Mouse (Mus musculus): ENCODE measurements around the gene Ppp1r21. TPM values are rescaled to one million over a fixed set of nuclear protein-coding genes. Genes with fewer than 3 reads are reported as not detected.

The Ppp1r21 gene
- polyA plus RNA-seq, 1 experiment from 2014 or later: 23.8 TPM

DNA sequence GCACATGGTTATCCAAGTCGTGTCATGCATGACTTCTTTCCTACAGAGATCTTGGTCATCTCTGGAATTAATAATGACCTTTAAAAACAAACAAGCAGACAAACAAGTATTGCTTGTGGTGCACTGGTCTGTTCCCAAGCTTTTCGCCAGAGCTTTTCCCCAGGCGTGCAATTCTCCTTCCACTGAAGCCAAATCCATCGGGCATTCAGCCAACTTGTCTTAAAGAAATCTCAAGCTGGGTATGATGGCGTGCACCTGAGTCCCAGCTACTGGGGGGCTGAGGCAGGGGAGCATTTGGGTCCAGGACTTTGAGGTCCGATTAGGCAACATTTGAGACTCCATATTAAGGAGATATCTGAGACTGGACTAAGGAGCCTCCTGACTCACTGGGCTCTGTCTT, 60.3 kb downstream of the Ppp1r21 start:
- no peak overlapping the region for H3K4me3 ChIP-seq (ENCODE audit: low read depth, low read length)
- H3K9me3 ChIP-seq (ENCODE audit: control insufficient read depth, low read length): no peaks in the 10 kb centered on the region
- no peak for ATAC-seq (replicated peaks; ENCODE audit: low FRiP score)
- DNase-seq (ENCODE audit: low spot score): no peak
- H3K27ac ChIP-seq (ENCODE audit: low read depth, low read length): no peak overlapping the region
- no peak overlapping the region for H3K4me2 ChIP-seq (ENCODE audit: low read depth, low read length, severe bottlenecking)
- H3K4me1 ChIP-seq (replicated peaks; ENCODE audit: control insufficient read depth, insufficient read depth, low read length): no peaks in the 10 kb centered on the region
- no peaks in the 10 kb centered on the region for H3K36me3 ChIP-seq (ENCODE audit: control insufficient read depth, insufficient read depth, low read length)
- no peaks in the 10 kb centered on the region for H3K27me3 ChIP-seq (ENCODE audit: control insufficient read depth, insufficient read depth, low read length)
- WGBS: 89% methylated on average over 6 of the region's 6 CpGs
- no peak overlapping the region for H3K9ac ChIP-seq (ENCODE audit: low read length)

DNA sequence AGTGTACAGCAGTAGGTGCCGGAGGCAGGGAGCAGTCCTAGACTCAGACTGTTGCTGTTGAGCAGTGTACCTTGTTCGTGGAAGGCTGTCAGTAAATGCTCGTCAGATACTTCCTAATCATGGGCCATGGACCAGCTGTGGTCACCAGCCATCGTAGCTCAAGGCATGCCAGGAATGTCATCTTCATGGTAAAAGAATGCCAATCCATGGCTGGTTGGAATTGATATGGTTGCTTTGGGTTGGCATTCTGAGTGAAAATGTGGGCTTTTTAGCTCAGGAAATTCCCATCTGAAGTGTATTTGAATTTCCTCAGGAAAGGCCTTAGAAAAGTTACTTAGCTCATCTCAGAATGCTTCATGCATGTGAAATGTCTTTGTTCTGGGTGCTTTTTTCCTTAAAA, 65.2 kb downstream of the Ppp1r21 start:
- DNase-seq (ENCODE audit: low spot score) (no peak), ATAC-seq (replicated peaks; ENCODE audit: low FRiP score) (no peak)
- WGBS: 79% methylated on average over 4 of the region's 4 CpGs
- Histone ChIP-seq H3K4me2 (ENCODE audit: low read depth, low read length, severe bottlenecking) (no peak overlapping the region), H3K9ac (ENCODE audit: low read length) (no peak overlapping the region), H3K4me1 (replicated peaks; ENCODE audit: control insufficient read depth, insufficient read depth, low read length) (peaks cover 6% of the 10 kb centered on the region; the same call in 1 of the 2 replicates), H3K4me3 (ENCODE audit: low read depth, low read length) (no peak overlapping the region), H3K27ac (ENCODE audit: low read depth, low read length) (no peak overlapping the region), H3K36me3 (ENCODE audit: control insufficient read depth, insufficient read depth, low read length) (no peaks in the 10 kb centered on the region), H3K9me3 (ENCODE audit: control insufficient read depth, low read length) (no peaks in the 10 kb centered on the region), H3K27me3 (ENCODE audit: control insufficient read depth, insufficient read depth, low read length) (no peaks in the 10 kb centered on the region)

DNA sequence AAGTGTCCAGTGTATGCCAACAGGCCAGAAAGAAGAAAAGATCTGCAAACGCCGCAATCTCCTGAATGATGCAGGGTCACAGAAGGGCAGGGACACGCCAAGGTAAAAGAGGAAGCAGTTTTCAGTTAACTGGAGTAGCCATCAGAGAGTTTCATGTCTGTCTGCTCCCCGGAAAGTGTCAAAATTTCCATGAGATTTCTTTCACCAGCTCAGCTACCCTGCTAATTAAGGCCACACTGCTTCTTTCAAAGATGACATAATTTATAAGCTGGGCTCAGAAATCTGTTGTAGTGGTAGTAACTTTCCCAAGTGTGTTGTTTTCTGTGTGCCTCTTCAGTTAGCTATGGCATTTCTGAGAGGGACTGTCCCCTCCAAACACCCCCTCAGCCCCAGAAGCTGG, 66.2 kb downstream of the Ppp1r21 start:
- ATAC-seq (replicated peaks; ENCODE audit: low FRiP score): no peak
- WGBS: 78% methylated on average over 4 of the region's 4 CpGs
- no peak for DNase-seq (ENCODE audit: low spot score)
- peaks cover 6% of the 10 kb centered on the region; the same call in 1 of the 2 replicates for H3K4me1 ChIP-seq (replicated peaks; ENCODE audit: control insufficient read depth, insufficient read depth, low read length)
- H3K9ac ChIP-seq (ENCODE audit: low read length): no peak overlapping the region
- H3K36me3 ChIP-seq (ENCODE audit: control insufficient read depth, insufficient read depth, low read length): no peaks in the 10 kb centered on the region
- no peaks in the 10 kb centered on the region for H3K27me3 ChIP-seq (ENCODE audit: control insufficient read depth, insufficient read depth, low read length)
- H3K4me2 ChIP-seq (ENCODE audit: low read depth, low read length, severe bottlenecking): no peak overlapping the region
- no peak overlapping the region for H3K27ac ChIP-seq (ENCODE audit: low read depth, low read length)
- no peak overlapping the region for H3K4me3 ChIP-seq (ENCODE audit: low read depth, low read length)
- H3K9me3 ChIP-seq (ENCODE audit: control insufficient read depth, low read length): no peaks in the 10 kb centered on the region

DNA sequence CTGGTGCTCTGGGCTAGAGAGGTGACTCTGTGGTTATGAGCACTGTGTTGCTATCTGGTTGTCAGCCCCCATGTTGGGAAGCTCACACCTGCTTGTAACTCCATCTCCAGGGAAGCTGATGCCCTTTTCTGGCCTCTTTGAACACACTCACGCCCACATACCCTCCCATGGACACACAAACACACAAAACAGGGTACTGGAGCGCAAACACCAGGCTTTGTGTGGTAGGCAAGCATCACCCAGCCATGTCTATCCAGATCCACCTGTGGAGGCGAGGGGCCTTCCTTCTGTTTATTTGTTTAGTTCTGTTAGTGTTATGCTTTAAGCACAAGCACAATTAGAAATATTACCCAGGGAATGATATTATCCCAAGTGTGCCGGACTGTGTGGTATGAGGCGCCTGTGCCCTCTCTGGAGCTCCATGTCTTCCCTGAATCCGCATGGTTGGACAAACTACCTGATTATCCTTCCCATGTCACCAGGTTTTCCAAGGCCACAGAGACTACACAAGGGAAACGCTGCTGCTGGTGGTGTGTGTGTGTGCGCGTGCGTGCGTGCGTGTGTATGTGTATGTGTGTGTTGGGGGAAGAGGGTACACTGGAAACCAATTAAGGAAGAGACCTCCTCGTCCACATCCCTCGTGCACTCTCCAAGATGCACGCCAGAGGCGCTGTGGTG, 66.8 kb downstream of the Ppp1r21 start:
- Histone ChIP-seq H3K9ac (ENCODE audit: low read length) (peak overlapping the region; percentile 16; the same call in 1 of the 2 replicates), H3K27ac (ENCODE audit: low read depth, low read length) (peak overlapping the region; percentile 57; the same call in 1 of the 2 replicates), H3K4me2 (ENCODE audit: low read depth, low read length, severe bottlenecking) (peak overlapping the region; percentile 83), H3K4me1 (replicated peaks; ENCODE audit: control insufficient read depth, insufficient read depth, low read length) (peaks cover 6% of the 10 kb centered on the region; the same call in 1 of the 2 replicates), H3K27me3 (ENCODE audit: control insufficient read depth, insufficient read depth, low read length) (no peaks in the 10 kb centered on the region), H3K9me3 (ENCODE audit: control insufficient read depth, low read length) (no peaks in the 10 kb centered on the region), H3K36me3 (ENCODE audit: control insufficient read depth, insufficient read depth, low read length) (no peaks in the 10 kb centered on the region), H3K4me3 (ENCODE audit: low read depth, low read length) (peak overlapping the region; percentile 47)
- DNase-seq (ENCODE audit: low spot score) (no peak), ATAC-seq (replicated peaks; ENCODE audit: low FRiP score) (no peak)
- 30% methylated on average over 16 of the region's 16 CpGs for WGBS

DNA sequence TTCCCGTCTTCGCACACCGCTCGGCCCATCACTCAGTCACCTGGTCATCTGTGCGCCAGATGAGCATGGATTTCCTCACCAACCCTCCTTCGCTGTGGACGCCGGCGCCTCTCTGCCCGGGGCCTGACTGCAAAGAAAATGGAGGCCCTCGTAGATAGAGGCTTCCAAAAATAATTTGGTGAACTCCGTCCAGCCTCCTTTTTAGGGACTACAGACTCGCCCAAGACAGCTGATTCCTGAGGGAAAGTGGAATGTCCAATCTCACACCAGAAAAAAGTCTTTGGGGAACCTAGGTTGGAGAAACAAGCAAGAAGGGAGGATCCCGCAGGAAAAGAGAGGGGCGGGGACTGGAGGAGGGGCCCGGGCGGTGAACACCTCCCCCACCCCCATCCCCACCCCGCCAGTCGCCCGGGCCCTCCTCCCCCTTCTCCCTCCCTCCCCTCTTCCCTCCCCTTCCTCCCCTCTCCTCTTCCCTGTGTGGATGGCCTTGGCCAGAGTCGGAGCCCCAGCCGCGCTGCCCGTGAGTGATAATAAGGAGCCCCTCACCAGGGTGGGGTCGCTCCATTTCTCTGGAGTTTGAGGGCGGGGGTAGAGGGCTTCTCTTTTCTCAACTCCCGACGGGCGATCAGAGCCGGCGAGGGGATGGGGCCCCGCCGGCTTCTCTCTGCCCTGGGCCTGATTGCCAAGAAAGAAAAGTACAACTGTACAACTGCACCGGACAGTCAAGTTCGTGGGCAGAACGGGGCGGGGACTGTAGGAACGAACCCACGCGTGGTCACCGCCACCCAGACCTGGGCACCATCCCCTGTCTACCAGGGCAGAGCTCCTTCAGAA, 67.5 kb downstream of the Ppp1r21 start, which contains the start of gene Ston1:
Gene Ston1, plus strand, starts transcription at position 463 of the 834 bp plus-strand sequence.
- H3K9ac ChIP-seq (ENCODE audit: low read length): peak within 1 kb of the TSS; percentile 68
- ATAC-seq (replicated peaks; ENCODE audit: low FRiP score) (peak; percentile 89), DNase-seq (ENCODE audit: low spot score) (peak; percentile 90)
- peaks cover 6% of the 10 kb centered on the region; the same call in 1 of the 2 replicates for H3K4me1 ChIP-seq (replicated peaks; ENCODE audit: control insufficient read depth, insufficient read depth, low read length)
- WGBS: 1% methylated on average over 38 of the region's 41 CpGs
- peak within 1 kb of the TSS; percentile 57 for H3K27ac ChIP-seq (ENCODE audit: low read depth, low read length)
- H3K9me3 ChIP-seq (ENCODE audit: control insufficient read depth, low read length): no peaks in the 10 kb centered on the region
- no peaks in the 10 kb centered on the region for H3K27me3 ChIP-seq (ENCODE audit: control insufficient read depth, insufficient read depth, low read length)
- H3K4me2 ChIP-seq (ENCODE audit: low read depth, low read length, severe bottlenecking): peak within 1 kb of the TSS; percentile 83
- no peaks in the 10 kb centered on the region for H3K36me3 ChIP-seq (ENCODE audit: control insufficient read depth, insufficient read depth, low read length)
- H3K4me3 ChIP-seq (ENCODE audit: low read depth, low read length): peak within 1 kb of the TSS; percentile 47

DNA sequence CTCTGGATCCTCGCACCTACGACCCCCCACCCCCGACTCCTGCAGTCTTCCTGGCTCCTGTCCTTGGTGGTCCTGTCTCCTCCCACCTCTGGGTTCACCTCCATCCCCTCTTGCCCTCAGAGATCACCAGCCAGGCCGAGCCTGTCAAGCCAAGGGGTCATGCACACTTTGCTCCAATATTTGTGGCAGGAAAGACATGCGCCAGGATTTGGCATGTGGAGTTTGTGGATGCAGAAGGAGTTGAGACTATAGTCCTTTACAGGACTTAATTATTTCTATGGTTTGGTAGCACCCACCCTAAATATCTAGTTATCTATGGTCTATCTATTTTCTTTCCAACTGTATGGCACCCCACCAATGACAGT, 68.1 kb downstream of the Ppp1r21 start:
- Histone ChIP-seq H3K27me3 (ENCODE audit: control insufficient read depth, insufficient read depth, low read length) (no peaks in the 10 kb centered on the region), H3K36me3 (ENCODE audit: control insufficient read depth, insufficient read depth, low read length) (no peaks in the 10 kb centered on the region), H3K4me3 (ENCODE audit: low read depth, low read length) (peak overlapping the region; percentile 47), H3K27ac (ENCODE audit: low read depth, low read length) (no peak overlapping the region), H3K9ac (ENCODE audit: low read length) (peak overlapping the region; percentile 68), H3K9me3 (ENCODE audit: control insufficient read depth, low read length) (no peaks in the 10 kb centered on the region), H3K4me2 (ENCODE audit: low read depth, low read length, severe bottlenecking) (peak overlapping the region; percentile 83), H3K4me1 (replicated peaks; ENCODE audit: control insufficient read depth, insufficient read depth, low read length) (peaks cover 6% of the 10 kb centered on the region; the same call in 1 of the 2 replicates)
- DNase-seq (ENCODE audit: low spot score): no peak
- ATAC-seq (replicated peaks; ENCODE audit: low FRiP score): no peak
- 11% methylated on average over 5 of the region's 5 CpGs for WGBS

DNA sequence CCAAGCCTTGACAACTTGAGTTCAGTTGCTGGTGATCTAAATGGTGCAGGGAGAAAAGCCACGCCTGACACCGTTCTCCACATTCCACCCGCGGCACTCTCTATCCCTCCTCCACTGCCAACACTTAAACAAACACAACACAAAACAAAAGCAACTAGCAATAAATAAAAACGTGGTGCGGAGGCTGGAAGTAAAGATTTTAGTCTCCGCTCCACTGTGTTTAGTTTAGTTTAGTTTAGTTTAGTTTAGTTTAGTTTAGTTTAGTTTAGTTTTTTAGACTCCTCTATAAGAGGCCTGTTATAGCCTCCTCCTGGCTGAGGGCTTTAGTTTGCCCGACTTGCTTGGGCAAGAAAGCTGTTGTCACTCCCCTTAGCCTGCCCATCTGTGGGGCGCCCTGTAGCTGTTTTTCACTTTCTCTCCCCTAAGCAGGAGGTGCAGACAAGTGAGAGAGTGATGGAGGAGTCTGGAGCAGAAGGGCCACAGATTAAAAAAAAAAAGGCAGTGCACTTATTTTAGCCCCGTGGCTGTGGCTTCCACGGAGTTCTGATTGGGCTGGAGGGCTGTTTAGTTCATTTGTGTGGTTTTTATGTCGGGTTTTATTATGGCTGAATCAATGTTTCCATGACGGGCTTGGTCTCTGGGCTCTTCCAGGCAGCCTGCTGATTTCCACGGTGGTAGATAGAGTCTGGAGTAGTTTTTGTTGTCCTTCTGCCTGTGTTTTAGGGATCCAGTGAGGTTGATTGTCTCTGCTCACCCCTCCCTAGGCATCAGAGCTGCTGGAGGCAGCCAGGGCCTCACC, 68.9 kb downstream of the Ppp1r21 start:
- WGBS: 24% methylated on average over 14 of the region's 14 CpGs
- Histone ChIP-seq H3K27me3 (ENCODE audit: control insufficient read depth, insufficient read depth, low read length) (no peaks in the 10 kb centered on the region), H3K9ac (ENCODE audit: low read length) (no peak overlapping the region; the same call in 1 of the 2 replicates), H3K4me3 (ENCODE audit: low read depth, low read length) (no peak overlapping the region), H3K36me3 (ENCODE audit: control insufficient read depth, insufficient read depth, low read length) (no peaks in the 10 kb centered on the region), H3K9me3 (ENCODE audit: control insufficient read depth, low read length) (no peaks in the 10 kb centered on the region), H3K27ac (ENCODE audit: low read depth, low read length) (no peak overlapping the region; the same call in 1 of the 2 replicates), H3K4me1 (replicated peaks; ENCODE audit: control insufficient read depth, insufficient read depth, low read length) (peaks cover 6% of the 10 kb centered on the region; the same call in 1 of the 2 replicates), H3K4me2 (ENCODE audit: low read depth, low read length, severe bottlenecking) (peak overlapping the region; percentile 83; the same call in 1 of the 2 replicates)
- ATAC-seq (replicated peaks; ENCODE audit: low FRiP score) (no peak), DNase-seq (ENCODE audit: low spot score) (no peak)

DNA sequence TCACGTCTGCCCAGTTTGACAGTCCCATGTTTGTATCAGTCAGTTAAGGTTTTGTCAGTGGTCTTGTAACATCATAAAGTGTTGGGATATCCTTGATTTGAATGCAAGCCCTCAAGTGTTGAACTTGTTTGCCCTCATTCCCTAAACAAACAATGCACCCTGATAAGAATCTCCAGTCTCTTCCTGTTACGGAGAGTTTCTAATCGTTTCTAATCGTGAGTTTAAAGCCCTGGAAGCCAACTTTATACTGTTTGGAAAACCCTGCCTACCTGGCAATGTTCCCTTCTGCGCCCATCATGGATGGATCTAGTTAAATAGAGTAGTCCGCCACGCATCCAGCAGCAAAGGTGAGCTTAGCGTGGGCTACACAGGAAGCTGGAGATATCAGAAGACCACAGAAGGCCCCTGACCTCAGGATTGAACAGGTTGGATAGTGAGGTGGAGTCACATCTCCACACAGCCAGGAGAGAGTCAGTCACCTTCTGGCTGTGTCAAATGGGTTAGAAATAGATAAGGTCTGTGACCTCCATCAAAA, 70.6 kb downstream of the Ppp1r21 start:
- no peak overlapping the region for H3K4me3 ChIP-seq (ENCODE audit: low read depth, low read length)
- H3K27me3 ChIP-seq (ENCODE audit: control insufficient read depth, insufficient read depth, low read length): no peaks in the 10 kb centered on the region
- ATAC-seq (replicated peaks; ENCODE audit: low FRiP score) (no peak), DNase-seq (ENCODE audit: low spot score) (peak; percentile 36)
- no peak overlapping the region for H3K27ac ChIP-seq (ENCODE audit: low read depth, low read length)
- no peaks in the 10 kb centered on the region for H3K36me3 ChIP-seq (ENCODE audit: control insufficient read depth, insufficient read depth, low read length)
- H3K9me3 ChIP-seq (ENCODE audit: control insufficient read depth, low read length): no peaks in the 10 kb centered on the region
- H3K9ac ChIP-seq (ENCODE audit: low read length): no peak overlapping the region
- H3K4me2 ChIP-seq (ENCODE audit: low read depth, low read length, severe bottlenecking): no peak overlapping the region
- H3K4me1 ChIP-seq (replicated peaks; ENCODE audit: control insufficient read depth, insufficient read depth, low read length): peaks cover 6% of the 10 kb centered on the region; the same call in 1 of the 2 replicates
- 90% methylated on average over 8 of the region's 8 CpGs for WGBS

Data from forebrain, embryonic 11.5 days (tissue).